Mouse (Mus musculus): ENCODE measurements around the gene Atp6v1g1. TPM values are rescaled to one million over a fixed set of nuclear protein-coding genes. Genes with fewer than 3 reads are reported as not detected.
A peak's percentile ranks its signal among the peaks of the same experiment; 100 is the strongest.

Atp6v1g1 gene
- polyA plus RNA-seq, 1 experiment from 2014 or later, result 365 TPM

GRCm38 (mm10) chr4:63567712-63568390 lies 23.3 kb downstream of the Atp6v1g1 start:
- Histone ChIP-seq H3K36me3 (0 out of 2 replicates have a peak, but pooled peaks cover 18% of the 10 kb centered on the region), H3K4me3 (no peak overlapping the region), H3K27me3 (ENCODE audit: insufficient read depth, poor library complexity, severe bottlenecking) (no peaks in the 10 kb centered on the region), H3K27ac (no peak overlapping the region), H3K9me3 (no peaks in the 10 kb centered on the region), H3K4me1 (replicated peaks) (peaks cover 30% of the 10 kb centered on the region)
- no peak for DNase-seq (ENCODE audit: low spot score)
- 83% methylated on average over 10 of the region's 10 CpGs for WGBS

- Histone ChIP-seq H3K27ac (peak overlapping the region; percentile 86), H3K4me3 (no peak overlapping the region), H3K36me3 (peaks cover 25% of the 10 kb centered on the region), H3K27me3 (ENCODE audit: insufficient read depth, poor library complexity, severe bottlenecking) (no peaks in the 10 kb centered on the region), H3K4me1 (replicated peaks) (peaks cover 30% of the 10 kb centered on the region), H3K9me3 (no peaks in the 10 kb centered on the region)
- DNase-seq (ENCODE audit: low spot score), result no peak
- WGBS, result 83% methylated on average over 8 of the region's 8 CpGs
These were observed 24.8 kb downstream of the Atp6v1g1 start for GRCm38 (mm10) chr4:63569322-63569721.

DNA sequence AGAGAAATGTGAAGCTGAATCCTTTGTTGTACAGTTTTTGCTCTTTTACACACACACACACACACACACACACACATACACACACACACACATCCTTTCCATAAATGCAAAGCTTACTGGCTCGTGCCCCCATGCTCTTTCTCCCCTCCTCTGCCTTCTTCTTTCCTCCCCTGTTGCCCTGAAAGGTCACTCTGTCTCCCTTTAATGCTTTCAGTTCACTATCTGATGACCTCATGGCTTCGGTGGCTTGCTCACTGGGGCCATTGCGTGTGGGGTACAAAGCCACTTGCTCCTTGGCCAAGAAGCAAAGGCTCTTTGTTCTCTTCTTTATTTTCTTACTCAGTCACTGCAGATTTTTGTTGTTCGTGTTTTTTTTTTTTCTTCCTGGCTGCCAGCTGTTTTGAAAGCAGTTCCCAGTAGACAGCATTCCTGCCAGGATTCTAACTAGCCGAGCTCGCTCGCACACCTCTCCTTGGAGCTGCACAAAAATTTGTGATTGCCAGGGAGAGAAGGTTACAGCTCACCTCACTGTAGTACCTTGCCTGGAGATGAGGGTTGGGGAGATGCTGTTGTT lies 25.7 kb downstream of the Atp6v1g1 start:
- peak overlapping the region; percentile 86 for H3K27ac ChIP-seq
- 25% methylated on average over 7 of the region's 7 CpGs for WGBS
- peak; percentile 53 for DNase-seq (ENCODE audit: low spot score)
- no peak overlapping the region for H3K4me3 ChIP-seq
- no peaks in the 10 kb centered on the region for H3K27me3 ChIP-seq (ENCODE audit: insufficient read depth, poor library complexity, severe bottlenecking)
- H3K36me3 ChIP-seq, result peaks cover 25% of the 10 kb centered on the region
- H3K4me1 ChIP-seq (replicated peaks), result peaks cover 30% of the 10 kb centered on the region
- no peaks in the 10 kb centered on the region for H3K9me3 ChIP-seq

- DNase-seq (ENCODE audit: low spot score), result no peak
These were observed 28.0 kb downstream of the Atp6v1g1 start for GRCm38 (mm10) chr4:63572621-63573020.

DNA sequence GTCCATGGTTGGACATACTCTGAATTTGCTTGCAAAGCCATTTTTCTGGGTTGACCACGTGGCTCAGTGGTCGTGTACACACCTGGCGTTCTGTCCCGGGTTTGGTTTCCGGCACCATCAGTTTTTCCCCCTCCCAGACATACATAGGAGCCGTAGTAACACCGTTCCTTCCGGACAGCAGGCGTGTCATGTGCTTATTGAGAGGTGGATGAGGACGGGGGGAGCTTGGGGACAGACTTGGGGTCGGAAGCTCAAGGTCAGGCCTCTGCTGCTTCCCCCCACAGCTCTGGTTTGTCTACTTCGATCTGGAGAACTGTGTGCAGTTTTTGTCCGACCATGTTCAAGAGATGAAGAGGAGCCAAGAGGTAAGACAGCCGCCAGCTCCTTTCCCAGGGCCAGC lies 35.1 kb downstream of the Atp6v1g1 start:
- Histone ChIP-seq H3K27ac (peak overlapping the region; percentile 77), H3K9me3 (peaks cover 12% of the 10 kb centered on the region), H3K4me3 (no peak overlapping the region), H3K27me3 (ENCODE audit: insufficient read depth, poor library complexity, severe bottlenecking) (no peaks in the 10 kb centered on the region), H3K36me3 (peaks cover 21% of the 10 kb centered on the region), H3K4me1 (replicated peaks) (peaks cover 16% of the 10 kb centered on the region)
- WGBS, result 78% methylated on average over 14 of the region's 14 CpGs
- DNase-seq (ENCODE audit: low spot score), result no peak

More at GRCm38 (mm10) chr4:63572621-63573020, 28.0 kb downstream of the Atp6v1g1 start:
- H3K36me3 ChIP-seq, result peaks cover 16% of the 10 kb centered on the region
- H3K27me3 ChIP-seq (ENCODE audit: insufficient read depth, poor library complexity, severe bottlenecking), result no peaks in the 10 kb centered on the region
- peaks cover 30% of the 10 kb centered on the region for H3K4me1 ChIP-seq (replicated peaks)
- H3K9me3 ChIP-seq, result peaks cover 6% of the 10 kb centered on the region
- no peak overlapping the region for H3K4me3 ChIP-seq
- H3K27ac ChIP-seq, result no peak overlapping the region
- 93% methylated on average over 5 of the region's 5 CpGs for WGBS

DNA sequence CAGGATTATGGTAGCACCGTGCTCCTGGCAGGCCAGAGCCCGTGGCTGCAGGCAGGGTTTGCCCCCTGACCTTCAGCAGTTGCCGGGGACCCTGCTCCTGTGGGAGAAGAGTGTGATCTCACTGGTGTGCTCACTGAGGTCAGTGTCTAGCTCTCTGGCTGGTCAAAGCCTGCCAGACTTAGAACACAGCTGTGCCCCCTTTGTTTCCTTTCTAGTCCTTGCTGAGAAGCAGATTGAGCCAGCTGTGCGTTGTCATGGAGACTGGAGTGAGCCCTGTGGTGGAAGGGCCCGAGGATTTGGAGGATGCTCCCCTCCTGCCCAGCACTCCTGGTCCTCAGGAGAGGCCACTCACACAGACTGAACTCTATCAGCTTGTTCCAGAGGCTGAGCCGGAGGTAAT lies 35.5 kb downstream of the Atp6v1g1 start:
- 25% methylated on average over 6 of the region's 6 CpGs for WGBS
- H3K9me3 ChIP-seq, result peaks cover 12% of the 10 kb centered on the region
- no peaks in the 10 kb centered on the region for H3K27me3 ChIP-seq (ENCODE audit: insufficient read depth, poor library complexity, severe bottlenecking)
- H3K4me3 ChIP-seq, result no peak overlapping the region
- H3K36me3 ChIP-seq, result peaks cover 21% of the 10 kb centered on the region
- peak overlapping the region; percentile 77 for H3K27ac ChIP-seq
- H3K4me1 ChIP-seq (replicated peaks), result peaks cover 17% of the 10 kb centered on the region
- DNase-seq (ENCODE audit: low spot score), result peak; percentile 76

DNA sequence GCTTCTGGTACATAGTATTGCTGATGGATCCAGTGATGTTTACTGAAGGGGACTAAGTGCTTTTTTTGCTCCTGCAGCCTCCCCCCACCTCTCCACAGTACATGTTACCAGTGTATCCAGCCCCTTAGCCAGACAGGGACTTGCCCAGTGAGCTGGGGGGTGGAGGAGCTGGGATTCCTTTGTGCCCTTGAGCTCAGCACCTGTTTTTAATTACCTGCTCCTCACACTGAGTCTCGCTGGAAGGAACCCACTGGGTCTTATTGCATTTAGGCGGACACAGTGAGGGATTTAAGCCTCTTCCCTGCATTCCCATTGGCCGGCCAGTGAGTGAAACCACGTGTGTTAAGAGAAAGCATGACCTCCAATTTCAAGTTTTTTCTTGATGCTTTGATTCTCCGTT lies 38.0 kb downstream of the Atp6v1g1 start:
- H3K27ac ChIP-seq, result peak overlapping the region; percentile 59
- H3K9me3 ChIP-seq, result peaks cover 6% of the 10 kb centered on the region

GRCm38 (mm10) chr4:63585216-63585615 lies 40.6 kb downstream of the Atp6v1g1 start:
- Histone ChIP-seq H3K9me3 (no peaks in the 10 kb centered on the region), H3K4me3 (no peak overlapping the region), H3K27me3 (ENCODE audit: insufficient read depth, poor library complexity, severe bottlenecking) (no peaks in the 10 kb centered on the region), H3K36me3 (peaks cover 7% of the 10 kb centered on the region; the same call in 1 of the 2 replicates), H3K27ac (no peak overlapping the region), H3K4me1 (replicated peaks) (peaks cover 11% of the 10 kb centered on the region)
- DNase-seq (ENCODE audit: low spot score), result no peak
- WGBS, result 81% methylated on average over 10 of the region's 10 CpGs

More for the DNA sequence above, 38.0 kb downstream of the Atp6v1g1 start:
- peak; percentile 61 for DNase-seq (ENCODE audit: low spot score)
- no peaks in the 10 kb centered on the region for H3K27me3 ChIP-seq (ENCODE audit: insufficient read depth, poor library complexity, severe bottlenecking)
- no peak overlapping the region for H3K4me3 ChIP-seq
- peaks cover 21% of the 10 kb centered on the region for H3K4me1 ChIP-seq (replicated peaks)
- WGBS, result 58% methylated on average over 5 of the region's 5 CpGs
- H3K36me3 ChIP-seq, result peaks cover 16% of the 10 kb centered on the region

DNA sequence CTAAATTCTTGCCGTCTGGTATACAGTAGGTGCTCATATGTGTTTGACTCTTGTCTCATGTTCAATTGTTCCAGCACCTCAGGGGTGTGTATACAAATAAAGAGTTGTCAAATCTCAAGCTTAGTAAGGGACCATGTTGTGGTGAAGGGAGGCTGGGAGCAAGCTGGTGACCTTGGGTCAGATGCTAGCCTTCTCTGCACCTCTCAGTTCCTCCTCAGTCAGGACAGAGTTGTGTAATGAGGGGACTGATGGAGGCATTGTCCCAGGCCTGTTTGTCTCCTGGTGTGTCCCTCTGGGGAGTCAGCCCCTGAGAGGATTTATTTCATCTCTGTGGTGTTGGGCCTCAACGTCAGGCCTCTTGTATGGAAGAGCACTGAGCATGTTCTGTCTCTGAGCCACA lies 41.7 kb downstream of the Atp6v1g1 start:
- DNase-seq (ENCODE audit: low spot score), result no peak
- H3K9me3 ChIP-seq, result no peaks in the 10 kb centered on the region
- WGBS, result 76% methylated on average over 2 of the region's 2 CpGs

GRCm38 (mm10) chr4:63589987-63590386 lies 45.4 kb downstream of the Atp6v1g1 start:
- H3K27ac ChIP-seq, result no peak overlapping the region
- no peaks in the 10 kb centered on the region for H3K27me3 ChIP-seq (ENCODE audit: insufficient read depth, poor library complexity, severe bottlenecking)
- H3K36me3 ChIP-seq, result no peaks in the 10 kb centered on the region
- 92% methylated on average over 7 of the region's 7 CpGs for WGBS
- H3K9me3 ChIP-seq, result no peaks in the 10 kb centered on the region
- no peak for DNase-seq (ENCODE audit: low spot score)
- peaks cover 9% of the 10 kb centered on the region for H3K4me1 ChIP-seq (replicated peaks)
- no peak overlapping the region for H3K4me3 ChIP-seq

More for the DNA sequence above, 41.7 kb downstream of the Atp6v1g1 start:
- Histone ChIP-seq H3K4me3 (no peak overlapping the region), H3K4me1 (replicated peaks) (peaks cover 9% of the 10 kb centered on the region), H3K36me3 (peaks cover 7% of the 10 kb centered on the region; the same call in 1 of the 2 replicates), H3K27me3 (ENCODE audit: insufficient read depth, poor library complexity, severe bottlenecking) (no peaks in the 10 kb centered on the region), H3K27ac (0 out of 2 replicates have a peak overlapping the region, but pooled peaks have one; percentile 35)

GRCm38 (mm10) chr4:63590538-63590937 lies 46.0 kb downstream of the Atp6v1g1 start:
- Histone ChIP-seq H3K27ac (no peak overlapping the region), H3K27me3 (ENCODE audit: insufficient read depth, poor library complexity, severe bottlenecking) (no peaks in the 10 kb centered on the region), H3K36me3 (no peaks in the 10 kb centered on the region), H3K9me3 (no peaks in the 10 kb centered on the region), H3K4me3 (no peak overlapping the region), H3K4me1 (replicated peaks) (peaks cover 4% of the 10 kb centered on the region)
- no peak for DNase-seq (ENCODE audit: low spot score)
- WGBS, result 87% methylated on average over 4 of the region's 4 CpGs

- no peaks in the 10 kb centered on the region for H3K27me3 ChIP-seq (ENCODE audit: insufficient read depth, poor library complexity, severe bottlenecking)
- WGBS, result 86% methylated on average over 5 of the region's 5 CpGs
- no peaks in the 10 kb centered on the region for H3K36me3 ChIP-seq
- peaks cover 4% of the 10 kb centered on the region; the same call in 1 of the 2 replicates for H3K4me1 ChIP-seq (replicated peaks)
- H3K9me3 ChIP-seq, result no peaks in the 10 kb centered on the region
- H3K27ac ChIP-seq, result no peak overlapping the region
- DNase-seq (ENCODE audit: low spot score), result no peak
- H3K4me3 ChIP-seq, result no peak overlapping the region
These were observed 50.0 kb downstream of the Atp6v1g1 start for GRCm38 (mm10) chr4:63594459-63595110.

- no peaks in the 10 kb centered on the region for H3K27me3 ChIP-seq (ENCODE audit: insufficient read depth, poor library complexity, severe bottlenecking)
- no peaks in the 10 kb centered on the region for H3K36me3 ChIP-seq
- H3K4me1 ChIP-seq (replicated peaks), result peaks cover 4% of the 10 kb centered on the region; the same call in 1 of the 2 replicates
- H3K27ac ChIP-seq, result no peak overlapping the region
- H3K4me3 ChIP-seq, result no peak overlapping the region
- WGBS, result 84% methylated on average over 10 of the region's 10 CpGs
- DNase-seq (ENCODE audit: low spot score), result no peak
- no peaks in the 10 kb centered on the region for H3K9me3 ChIP-seq
These were observed 50.7 kb downstream of the Atp6v1g1 start for GRCm38 (mm10) chr4:63595259-63595658.
